Mouse (Mus musculus): ENCODE results near the gene Sub1. TPM values are rescaled to one million over a fixed set of nuclear protein-coding genes. Genes with fewer than 3 reads are reported as not detected.
A peak's percentile ranks its signal among the peaks of the same experiment; 100 is the strongest.

Sub1 gene
- total and polyA plus RNA-seq, 2 experiments from 2014 or later: 133 to 676 TPM

GRCm38 (mm10) chr15:11995815-11996201, 975 bp downstream of the Sub1 start:
- Histone ChIP-seq H3K9ac (replicated peaks; ENCODE audit: low read length, poor library complexity, severe bottlenecking) (peak overlapping the region; percentile 100), H3K27ac (ENCODE audit: low read depth, low read length) (peak overlapping the region; percentile 87), H3K4me1 (ENCODE audit: insufficient read depth, low read length) (0 out of 2 replicates have a peak, but pooled peaks cover 3% of the 10 kb centered on the region), H3K4me2 (ENCODE audit: low read depth, low read length, poor library complexity, severe bottlenecking) (peak overlapping the region; percentile 81), H3K4me3 (ENCODE audit: low read depth, low read length) (peak overlapping the region; percentile 100), H3K27me3 (ENCODE audit: insufficient read depth, low read length) (no peaks in the 10 kb centered on the region), H3K9me3 (ENCODE audit: low read length) (no peaks in the 10 kb centered on the region), H3K36me3 (ENCODE audit: insufficient read depth, low read length) (peaks cover under 1% of the 10 kb centered on the region)
- TF ChIP-seq CTCF (IDR thresholded peaks at IDR 0.05): no peak
- DNase-seq (ENCODE audit: low spot score): peak; percentile 98
- ATAC-seq (ENCODE audit: low FRiP score): peak; percentile 99
- whole genome bisulfite sequencing: under 1% methylated on average over 32 of the region's 33 CpGs

GRCm38 (mm10) chr15:11994921-11995814, 1.6 kb downstream of the Sub1 start:
- peaks cover 6% of the 10 kb centered on the region for H3K36me3 ChIP-seq (ENCODE audit: insufficient read depth, low read length)
- ATAC-seq (ENCODE audit: low FRiP score) (peak; percentile 82), DNase-seq (ENCODE audit: low spot score) (peak; percentile 70)
- 0 out of 2 replicates have a peak, but pooled peaks cover 3% of the 10 kb centered on the region for H3K4me1 ChIP-seq (ENCODE audit: insufficient read depth, low read length)
- peak overlapping the region; percentile 100 for H3K4me3 ChIP-seq (ENCODE audit: low read depth, low read length)
- no peaks in the 10 kb centered on the region for H3K27me3 ChIP-seq (ENCODE audit: insufficient read depth, low read length)
- H3K9me3 ChIP-seq (ENCODE audit: low read length): no peaks in the 10 kb centered on the region
- 1% methylated on average over 46 of the region's 71 CpGs for WGBS
- no peak for TF ChIP-seq CTCF (IDR thresholded peaks at IDR 0.05)
- peak overlapping the region; percentile 100 for H3K9ac ChIP-seq (replicated peaks; ENCODE audit: low read length, poor library complexity, severe bottlenecking)
- peak overlapping the region; percentile 87 for H3K27ac ChIP-seq (ENCODE audit: low read depth, low read length)
- H3K4me2 ChIP-seq (ENCODE audit: low read depth, low read length, poor library complexity, severe bottlenecking): peak overlapping the region; percentile 81

GRCm38 (mm10) chr15:11994006-11994405, 2.8 kb downstream of the Sub1 start:
- Histone ChIP-seq H3K4me3 (ENCODE audit: low read depth, low read length) (no peak overlapping the region), H3K9ac (replicated peaks; ENCODE audit: low read length, poor library complexity, severe bottlenecking) (no peak overlapping the region), H3K27ac (ENCODE audit: low read depth, low read length) (no peak overlapping the region), H3K27me3 (ENCODE audit: insufficient read depth, low read length) (no peaks in the 10 kb centered on the region), H3K4me2 (ENCODE audit: low read depth, low read length, poor library complexity, severe bottlenecking) (peak overlapping the region; percentile 81), H3K36me3 (ENCODE audit: insufficient read depth, low read length) (peaks cover 16% of the 10 kb centered on the region), H3K9me3 (ENCODE audit: low read length) (no peaks in the 10 kb centered on the region), H3K4me1 (ENCODE audit: insufficient read depth, low read length) (0 out of 2 replicates have a peak, but pooled peaks cover 3% of the 10 kb centered on the region)
- TF ChIP-seq CTCF (IDR thresholded peaks at IDR 0.05): no peak
- no peak for DNase-seq (ENCODE audit: low spot score)
- whole genome bisulfite sequencing: 82% methylated on average over 2 of the region's 2 CpGs
- no peak for ATAC-seq (ENCODE audit: low FRiP score)

GRCm38 (mm10) chr15:11991552-11992113, 5.2 kb downstream of the Sub1 start:
- Histone ChIP-seq H3K4me3 (ENCODE audit: low read depth, low read length) (no peak overlapping the region), H3K27ac (ENCODE audit: low read depth, low read length) (no peak overlapping the region), H3K9ac (replicated peaks; ENCODE audit: low read length, poor library complexity, severe bottlenecking) (no peak overlapping the region), H3K4me1 (ENCODE audit: insufficient read depth, low read length) (0 out of 2 replicates have a peak, but pooled peaks cover 1% of the 10 kb centered on the region), H3K9me3 (ENCODE audit: low read length) (no peaks in the 10 kb centered on the region), H3K36me3 (ENCODE audit: insufficient read depth, low read length) (peaks cover 34% of the 10 kb centered on the region), H3K4me2 (ENCODE audit: low read depth, low read length, poor library complexity, severe bottlenecking) (no peak overlapping the region), H3K27me3 (ENCODE audit: insufficient read depth, low read length) (no peaks in the 10 kb centered on the region)
- peak; percentile 32 for DNase-seq (ENCODE audit: low spot score)
- ATAC-seq (ENCODE audit: low FRiP score): no peak
- peak; percentile 72 for TF ChIP-seq CTCF (IDR thresholded peaks at IDR 0.05)
- WGBS: 70% methylated on average over 3 of the region's 3 CpGs

- no peak for TF ChIP-seq CTCF (IDR thresholded peaks at IDR 0.05)
- H3K4me3 ChIP-seq (ENCODE audit: low read depth, low read length): no peak overlapping the region
- ATAC-seq (ENCODE audit: low FRiP score) (no peak), DNase-seq (ENCODE audit: low spot score) (no peak)
- 94% methylated on average over 4 of the region's 4 CpGs for WGBS
- H3K36me3 ChIP-seq (ENCODE audit: insufficient read depth, low read length): peaks cover 54% of the 10 kb centered on the region
- no peak overlapping the region for H3K9ac ChIP-seq (replicated peaks; ENCODE audit: low read length, poor library complexity, severe bottlenecking)
- no peak overlapping the region for H3K4me2 ChIP-seq (ENCODE audit: low read depth, low read length, poor library complexity, severe bottlenecking)
- H3K27ac ChIP-seq (ENCODE audit: low read depth, low read length): no peak overlapping the region
- no peaks in the 10 kb centered on the region for H3K9me3 ChIP-seq (ENCODE audit: low read length)
- H3K4me1 ChIP-seq (ENCODE audit: insufficient read depth, low read length): no peaks in the 10 kb centered on the region
- no peaks in the 10 kb centered on the region for H3K27me3 ChIP-seq (ENCODE audit: insufficient read depth, low read length)
Observed at GRCm38 (mm10) chr15:11988580-11988979, 8.2 kb downstream of the Sub1 start.

GRCm38 (mm10) chr15:11987892-11988291, 8.9 kb downstream of the Sub1 start:
- ATAC-seq (ENCODE audit: low FRiP score) (no peak), DNase-seq (ENCODE audit: low spot score) (no peak)
- Histone ChIP-seq H3K9me3 (ENCODE audit: low read length) (no peaks in the 10 kb centered on the region), H3K4me3 (ENCODE audit: low read depth, low read length) (no peak overlapping the region), H3K27ac (ENCODE audit: low read depth, low read length) (no peak overlapping the region), H3K4me1 (ENCODE audit: insufficient read depth, low read length) (no peaks in the 10 kb centered on the region), H3K36me3 (ENCODE audit: insufficient read depth, low read length) (peaks cover 61% of the 10 kb centered on the region), H3K4me2 (ENCODE audit: low read depth, low read length, poor library complexity, severe bottlenecking) (no peak overlapping the region), H3K9ac (replicated peaks; ENCODE audit: low read length, poor library complexity, severe bottlenecking) (no peak overlapping the region), H3K27me3 (ENCODE audit: insufficient read depth, low read length) (no peaks in the 10 kb centered on the region)
- 83% methylated on average over 2 of the region's 2 CpGs for WGBS
- no peak for TF ChIP-seq CTCF (IDR thresholded peaks at IDR 0.05)

Data from midbrain, postnatal 0 days (tissue).